Mouse (Mus musculus) forebrain, embryonic 16.5 days (tissue): Measurements from ENCODE around the gene Gdf1. TPM values are rescaled to one million over a fixed set of nuclear protein-coding genes. Genes with fewer than 3 reads are reported as not detected.
A peak's percentile ranks its signal among the peaks of the same experiment; 100 is the strongest.

Experiments used
- ATAC-seq: fragments of 200-750 bp; cut with Nextera tagmentation; 2 replicates; pipeline ENCODE4 v1.8.0; 2017; ENCODE audit warnings: mild to moderate bottlenecking, moderate library complexity
- H3K27ac ChIP-seq: fragments of 300-500 bp; sonication (generic); 2 replicates; pipeline ENCODE4 v1.5.1; 2014; ENCODE audit warnings: low read length, control low read depth
- H3K27me3 ChIP-seq: fragments of 300-500 bp; sonication (generic); replicated peaks from 2 replicates; pipeline ENCODE4 v1.6.1; 2014; ENCODE audit warnings: low read length; ENCODE audit not compliant: control insufficient read depth, insufficient read depth
- H3K36me3 ChIP-seq: fragments of 300-500 bp; sonication (generic); 2 replicates; pipeline ENCODE4 v1.6.1; 2014; ENCODE audit not compliant: control insufficient read depth, insufficient read depth
- H3K4me1 ChIP-seq: fragments of 300-500 bp; sonication (generic); replicated peaks from 2 replicates; pipeline ENCODE4 v1.6.1; 2014; ENCODE audit warnings: low read length; ENCODE audit not compliant: control insufficient read depth, insufficient read depth
- H3K4me2 ChIP-seq: fragments of 300-500 bp; sonication (generic); 2 replicates; pipeline ENCODE4 v1.6.1; 2014; ENCODE audit warnings: mild to moderate bottlenecking, low read length, control low read depth
- H3K4me3 ChIP-seq: fragments of 300-500 bp; sonication (generic); replicated peaks from 2 replicates; pipeline ENCODE4 v1.5.1; 2014; ENCODE audit warnings: mild to moderate bottlenecking, low read length, control low read depth
- H3K9ac ChIP-seq: fragments of 300-500 bp; sonication (generic); replicated peaks from 2 replicates; pipeline ENCODE4 v1.6.1; 2014; ENCODE audit warnings: low read depth, low read length, control low read depth
- H3K9me3 ChIP-seq: fragments of 300-500 bp; sonication (generic); 2 replicates; pipeline ENCODE4 v1.6.1; 2016; ENCODE audit warnings: low read length; ENCODE audit not compliant: control insufficient read depth
- WGBS: fragments of 180-500 bp; shearing (Covaris S2); extraction: QIAGEN DNeasy Blood & Tissue Kit; methylation state at CpG from one replicate; pipeline ENCODE4 v1.1.7; 2014; 5-methylcytosine and 5-hydroxymethylcytosine counted together
- polyA plus RNA-seq: library from polyadenylated mRNA; unstranded; fragments of >200 nt; fragmentation: Nextera tagmentation; extraction: Ambion mirVana; gene quantifications from 2 replicates; pipeline ENCODE4 v1.2.1, GENCODE M21; 2015

Gdf1 gene
- polyA plus RNA-seq, 1 experiment from 2014 or later, result 5.8 TPM

DNA sequence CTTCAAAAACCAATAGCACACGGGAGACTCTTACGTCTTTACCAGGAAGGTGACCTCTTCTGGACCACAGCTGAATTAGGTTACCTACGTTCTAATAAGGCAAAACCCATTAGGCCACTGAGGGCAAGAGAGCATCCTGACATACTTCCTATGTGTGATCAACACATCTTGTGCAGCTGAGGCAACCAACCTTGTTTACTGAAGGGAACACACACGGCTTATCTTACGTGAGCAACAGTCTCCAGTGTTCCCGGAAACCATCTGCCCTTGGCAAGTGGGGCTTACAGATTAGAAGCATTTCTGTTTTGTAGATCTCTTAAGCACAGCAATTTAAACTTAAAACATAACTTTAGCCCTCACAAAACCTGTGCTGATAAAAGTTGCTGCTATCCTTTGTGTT, 2.1 kb upstream of the Gdf1 start:
- WGBS, result 89% methylated on average over 6 of the region's 6 CpGs
- Histone ChIP-seq H3K27ac (no peak overlapping the region), H3K9ac (no peak overlapping the region), H3K4me3 (no peak overlapping the region), H3K36me3 (peaks cover 26% of the 10 kb centered on the region), H3K9me3 (no peaks in the 10 kb centered on the region), H3K4me1 (peaks cover 28% of the 10 kb centered on the region), H3K27me3 (no peaks in the 10 kb centered on the region), H3K4me2 (no peak overlapping the region)
- ATAC-seq, result no peak

DNA sequence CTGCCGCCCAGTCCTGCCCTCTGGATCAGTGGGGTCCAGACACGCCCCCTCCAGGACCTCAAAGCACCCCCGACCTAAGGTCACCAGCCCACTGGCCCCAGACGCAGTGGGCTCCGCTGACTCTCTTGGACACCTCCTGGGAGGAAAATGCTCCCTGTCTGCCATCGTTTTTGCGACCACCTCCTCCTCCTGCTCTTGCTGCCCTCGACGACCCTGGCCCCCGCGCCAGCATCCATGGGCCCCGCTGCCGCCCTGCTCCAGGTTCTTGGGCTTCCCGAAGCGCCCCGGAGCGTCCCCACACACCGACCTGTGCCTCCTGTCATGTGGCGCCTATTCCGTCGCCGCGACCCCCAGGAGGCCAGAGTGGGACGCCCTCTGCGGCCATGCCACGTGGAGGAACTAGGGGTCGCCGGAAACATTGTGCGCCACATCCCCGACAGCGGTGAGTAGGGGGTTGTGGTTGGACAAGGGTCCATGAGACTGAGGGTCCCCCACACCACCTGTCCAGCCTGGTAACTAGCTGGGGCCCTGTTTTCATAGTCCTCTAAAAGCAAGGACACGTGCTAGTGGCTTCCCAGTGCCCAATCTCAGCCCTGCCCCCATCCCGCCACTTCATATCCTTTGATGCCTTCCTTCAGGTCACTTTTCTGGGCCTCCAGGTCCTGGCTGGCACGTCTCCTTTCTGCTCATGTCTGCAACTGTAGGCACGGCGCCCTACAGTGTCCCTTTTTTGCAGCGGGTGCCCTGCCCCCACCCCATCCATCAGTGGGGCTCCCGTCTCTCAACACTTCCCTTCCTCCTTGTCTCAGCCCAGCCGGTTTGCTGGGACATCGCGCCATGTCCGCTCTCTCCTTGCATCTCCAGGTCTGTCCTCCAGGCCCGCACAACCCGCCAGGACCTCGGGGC, 471 bp downstream of the Gdf1 start:
- Histone ChIP-seq H3K4me2 (peak overlapping the region; percentile 17; the same call in 1 of the 2 replicates), H3K4me1 (peaks cover 28% of the 10 kb centered on the region), H3K4me3 (no peak overlapping the region), H3K9ac (peak overlapping the region; percentile 29), H3K9me3 (no peaks in the 10 kb centered on the region), H3K36me3 (peaks cover 38% of the 10 kb centered on the region), H3K27me3 (no peaks in the 10 kb centered on the region), H3K27ac (no peak overlapping the region)
- whole genome bisulfite sequencing, result 13% methylated on average over 45 of the region's 45 CpGs
- peak; percentile 6 for ATAC-seq

DNA sequence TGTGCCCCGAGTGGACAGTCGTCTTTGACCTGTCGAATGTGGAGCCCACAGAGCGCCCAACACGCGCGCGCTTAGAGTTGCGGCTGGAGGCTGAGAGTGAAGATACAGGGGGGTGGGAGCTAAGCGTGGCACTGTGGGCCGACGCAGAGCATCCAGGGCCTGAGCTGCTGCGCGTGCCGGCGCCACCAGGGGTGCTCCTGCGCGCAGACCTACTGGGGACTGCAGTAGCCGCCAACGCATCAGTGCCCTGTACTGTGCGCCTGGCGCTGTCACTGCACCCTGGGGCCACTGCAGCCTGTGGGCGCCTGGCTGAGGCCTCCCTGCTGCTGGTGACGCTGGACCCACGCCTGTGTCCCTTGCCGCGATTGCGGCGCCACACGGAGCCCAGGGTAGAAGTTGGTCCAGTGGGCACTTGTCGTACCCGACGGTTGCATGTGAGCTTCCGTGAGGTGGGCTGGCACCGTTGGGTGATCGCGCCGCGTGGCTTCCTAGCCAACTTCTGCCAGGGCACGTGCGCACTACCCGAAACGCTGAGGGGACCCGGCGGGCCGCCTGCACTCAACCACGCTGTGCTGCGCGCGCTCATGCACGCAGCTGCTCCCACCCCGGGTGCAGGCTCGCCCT, 1.2 kb downstream of the Gdf1 start:
- ATAC-seq, result peak; percentile 79
- no peaks in the 10 kb centered on the region for H3K9me3 ChIP-seq
- H3K4me3 ChIP-seq, result no peak overlapping the region

DNA sequence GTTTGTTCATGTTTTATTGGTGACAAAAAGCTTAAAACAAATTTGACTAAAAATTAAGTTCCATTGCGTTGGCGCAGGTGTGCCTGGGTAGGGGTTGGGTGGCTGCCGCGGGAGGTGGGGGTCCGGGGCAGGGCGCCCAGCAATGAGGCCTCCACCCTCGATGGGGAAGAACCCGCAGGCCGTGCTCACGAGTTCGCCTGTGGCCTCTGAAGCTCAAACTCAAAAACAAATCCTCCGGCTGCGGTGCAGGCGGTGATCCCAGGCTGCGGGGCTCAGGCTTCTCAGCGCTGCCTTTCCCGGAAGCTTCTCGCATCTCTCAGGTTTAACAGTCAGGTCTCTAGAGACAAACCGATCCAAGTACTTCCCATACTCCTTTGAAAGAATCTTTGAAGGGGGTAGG, 1.9 kb downstream of the Gdf1 start:
- Histone ChIP-seq H3K4me1 (peaks cover 28% of the 10 kb centered on the region), H3K4me2 (no peak overlapping the region), H3K9ac (no peak overlapping the region; the same call in 1 of the 2 replicates), H3K9me3 (no peaks in the 10 kb centered on the region), H3K36me3 (peaks cover 49% of the 10 kb centered on the region), H3K4me3 (no peak overlapping the region), H3K27ac (no peak overlapping the region), H3K27me3 (no peaks in the 10 kb centered on the region)
- peak; percentile 7; the same call in 1 of the 2 replicates for ATAC-seq
- 59% methylated on average over 19 of the region's 19 CpGs for WGBS

More for the DNA sequence above, 1.2 kb downstream of the Gdf1 start:
- H3K27ac ChIP-seq, result no peak overlapping the region; the same call in 1 of the 2 replicates
- peak overlapping the region; percentile 17; the same call in 1 of the 2 replicates for H3K4me2 ChIP-seq
- H3K36me3 ChIP-seq, result peaks cover 43% of the 10 kb centered on the region
- peak overlapping the region; percentile 29 for H3K9ac ChIP-seq
- H3K27me3 ChIP-seq, result no peaks in the 10 kb centered on the region
- WGBS, result 30% methylated on average over 53 of the region's 53 CpGs
- H3K4me1 ChIP-seq, result peaks cover 28% of the 10 kb centered on the region

DNA sequence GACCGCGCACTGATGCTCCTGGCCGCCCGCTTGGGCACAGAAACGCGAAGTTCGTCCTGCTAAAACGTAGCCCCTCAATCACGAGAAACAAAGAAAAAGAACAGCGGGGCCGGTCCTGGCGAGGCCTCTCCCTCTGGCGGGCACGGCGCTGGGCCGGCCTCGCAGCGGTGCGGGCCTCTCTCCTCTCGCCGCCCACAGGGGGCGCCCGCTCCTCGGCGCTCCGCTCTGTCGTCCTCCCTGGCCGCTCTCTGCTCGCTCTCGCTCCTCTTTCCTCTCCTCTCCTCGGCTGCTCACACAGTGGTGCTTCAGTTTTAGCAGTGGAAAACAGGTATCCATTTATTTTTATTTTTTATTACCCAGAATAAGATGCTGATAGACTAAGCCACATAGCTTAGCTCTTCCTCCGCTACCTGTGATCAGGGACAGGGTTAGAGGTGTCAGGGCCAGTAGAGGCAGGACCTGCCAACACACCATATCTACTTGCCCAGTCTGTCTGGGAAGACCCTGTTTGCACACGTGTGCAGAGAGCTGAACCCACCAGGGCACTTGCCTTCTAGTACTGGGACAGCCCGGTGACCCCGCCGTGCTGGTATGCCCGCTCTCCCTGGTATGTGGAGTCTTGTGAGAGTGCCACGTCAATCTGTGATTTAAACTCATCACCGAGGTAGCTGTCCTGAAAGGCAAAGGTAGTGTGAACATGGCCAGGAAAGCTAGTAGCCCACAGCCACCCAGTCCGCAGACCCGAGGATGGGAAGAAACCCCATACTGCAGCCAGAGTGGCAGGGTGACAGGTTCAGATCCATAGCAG, 2.7 kb downstream of the Gdf1 start:
- Histone ChIP-seq H3K36me3 (peaks cover 54% of the 10 kb centered on the region), H3K9ac (no peak overlapping the region; the same call in 1 of the 2 replicates), H3K9me3 (no peaks in the 10 kb centered on the region), H3K27ac (no peak overlapping the region; the same call in 1 of the 2 replicates), H3K4me3 (no peak overlapping the region), H3K27me3 (no peaks in the 10 kb centered on the region), H3K4me1 (peaks cover 28% of the 10 kb centered on the region), H3K4me2 (peak overlapping the region; percentile 13; the same call in 1 of the 2 replicates)
- peak; percentile 80 for ATAC-seq
- 22% methylated on average over 39 of the region's 41 CpGs for WGBS

DNA sequence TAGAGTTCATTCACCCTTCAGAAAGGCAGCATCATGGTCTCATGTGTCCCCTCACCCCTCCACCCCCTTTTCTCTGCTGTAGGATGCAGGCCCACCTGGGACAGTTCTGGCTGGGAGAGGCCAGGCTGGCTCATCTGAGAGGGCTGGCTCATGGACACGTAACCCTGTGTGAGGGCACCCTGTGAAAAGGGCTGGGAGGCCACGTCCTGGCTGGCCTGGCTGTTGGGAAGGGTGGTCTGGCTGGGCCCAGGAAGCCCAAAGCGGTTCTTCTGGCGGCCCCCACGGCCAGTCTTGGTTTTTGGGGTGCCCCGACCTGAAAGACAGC, 3.2 kb downstream of the Gdf1 start:
- Histone ChIP-seq H3K9me3 (no peaks in the 10 kb centered on the region), H3K36me3 (peaks cover 54% of the 10 kb centered on the region), H3K4me2 (no peak overlapping the region), H3K27ac (no peak overlapping the region), H3K4me3 (no peak overlapping the region), H3K4me1 (peaks cover 28% of the 10 kb centered on the region), H3K27me3 (no peaks in the 10 kb centered on the region), H3K9ac (no peak overlapping the region)
- ATAC-seq, result no peak
- WGBS, result 92% methylated on average over 6 of the region's 6 CpGs

DNA sequence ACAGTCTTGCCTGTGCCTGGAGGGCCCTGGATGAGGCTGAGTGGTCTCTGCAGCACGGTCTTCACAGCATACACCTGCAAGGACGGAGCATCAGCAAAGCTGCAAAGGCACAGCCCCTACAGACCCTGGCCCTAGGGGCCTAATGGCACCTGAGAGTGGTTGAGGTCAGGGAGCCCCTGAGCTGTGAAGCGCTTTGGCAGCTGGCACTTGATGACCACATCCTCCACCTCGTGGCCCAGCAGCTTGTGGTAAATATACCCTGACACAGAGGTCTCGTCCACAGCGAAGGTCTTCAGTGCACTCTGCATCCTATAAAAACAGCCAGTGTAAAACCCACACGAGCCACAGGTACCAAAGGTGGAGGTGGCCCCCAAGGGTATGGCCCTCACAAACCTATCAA, 9.3 kb downstream of the Gdf1 start:
- Histone ChIP-seq H3K27me3 (no peaks in the 10 kb centered on the region), H3K36me3 (peaks cover 55% of the 10 kb centered on the region), H3K4me3 (no peak overlapping the region), H3K9ac (no peak overlapping the region), H3K4me2 (no peak overlapping the region), H3K27ac (no peak overlapping the region), H3K9me3 (no peaks in the 10 kb centered on the region), H3K4me1 (peaks cover 9% of the 10 kb centered on the region)
- ATAC-seq, result no peak
- WGBS, result 90% methylated on average over 7 of the region's 7 CpGs

DNA sequence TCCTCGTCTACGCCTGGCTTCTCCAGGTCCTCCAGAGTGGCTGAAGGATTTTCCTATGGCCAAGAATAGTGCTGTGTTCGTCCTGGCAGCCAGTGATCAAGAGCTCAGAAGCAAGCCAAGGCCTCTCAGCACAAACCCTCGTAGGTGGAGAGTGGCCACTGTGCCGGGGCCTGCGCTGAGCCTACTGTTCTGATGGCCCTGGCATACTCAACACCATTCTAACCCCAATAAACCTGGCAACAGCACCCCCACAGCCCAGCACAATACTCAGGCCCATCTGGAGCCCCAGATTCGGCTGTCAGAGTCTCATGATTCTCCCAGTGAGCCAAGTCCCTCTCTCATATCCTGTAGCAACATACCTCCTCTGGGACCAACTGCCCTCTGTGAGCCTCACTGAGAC, 11.0 kb downstream of the Gdf1 start:
- WGBS, result 89% methylated on average over 7 of the region's 7 CpGs
- no peaks in the 10 kb centered on the region for H3K27me3 ChIP-seq
- H3K36me3 ChIP-seq, result peaks cover 39% of the 10 kb centered on the region
- no peak overlapping the region for H3K4me3 ChIP-seq
- H3K27ac ChIP-seq, result no peak overlapping the region
- no peaks in the 10 kb centered on the region for H3K9me3 ChIP-seq
- peaks cover 9% of the 10 kb centered on the region for H3K4me1 ChIP-seq
- H3K4me2 ChIP-seq, result no peak overlapping the region
- no peak for ATAC-seq
- no peak overlapping the region for H3K9ac ChIP-seq

DNA sequence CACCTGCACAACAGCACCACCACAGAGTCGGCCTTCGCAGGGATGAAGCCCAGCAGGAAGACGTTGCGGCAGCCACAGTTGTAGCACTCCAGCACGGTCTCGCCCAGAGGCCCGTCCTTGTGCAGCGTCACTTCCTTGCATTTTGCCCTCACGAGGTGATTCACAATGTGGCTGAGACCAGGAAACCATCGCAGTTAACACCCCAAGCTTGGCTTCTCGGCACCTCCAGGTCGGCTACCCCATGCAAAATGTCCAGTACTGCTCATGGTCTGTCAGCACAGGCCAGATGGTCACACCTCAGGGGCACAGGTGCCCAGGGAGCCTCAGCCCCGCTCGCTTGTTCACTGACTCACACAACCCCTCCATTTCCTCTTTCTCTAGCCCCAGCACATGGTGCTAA, 12.4 kb downstream of the Gdf1 start:
- Histone ChIP-seq H3K9me3 (no peaks in the 10 kb centered on the region), H3K4me1 (peaks cover 9% of the 10 kb centered on the region), H3K9ac (no peak overlapping the region), H3K27ac (no peak overlapping the region), H3K4me3 (no peak overlapping the region), H3K4me2 (no peak overlapping the region), H3K36me3 (peaks cover 28% of the 10 kb centered on the region), H3K27me3 (no peaks in the 10 kb centered on the region)
- WGBS, result 95% methylated on average over 14 of the region's 14 CpGs
- ATAC-seq, result no peak
